Mouse (Mus musculus): ENCODE results near the gene Ccdc177.

- TF ChIP-seq POLR2A (IDR thresholded peaks at IDR 0.05; ENCODE audit: borderline replicate concordance, insufficient read depth, low read length), result no peak
- TF ChIP-seq CTCF (IDR thresholded peaks at IDR 0.05; ENCODE audit: borderline replicate concordance, insufficient read depth, low read depth, low read length), result no peak
Observed at GRCm38 (mm10) chr12:80793535-80793934, 33.0 kb upstream of the Ccdc177 start.
